Mouse (Mus musculus) cerebellum, adult 8-10 months (tissue): Measurements from ENCODE around the gene Ttc1.

Source experiments
- DNase-seq: peaks from one replicate; pipeline ENCODE4 v3.0.0; 2022

Ttc1 gene

GRCm38 (mm10) chr11:43747233-43748226, at the start of gene Ttc1:
Ttc1 (minus strand) TSS chr11:43748008.
- peak; percentile 97 for DNase-seq

GRCm38 (mm10) chr11:43795992-43796391, 48.2 kb upstream of the Ttc1 start:
- no peak for DNase-seq

- no peak for DNase-seq
Measured at GRCm38 (mm10) chr11:43790446-43790845, 42.6 kb upstream of the Ttc1 start.

GRCm38 (mm10) chr11:43783772-43784171, 36.0 kb upstream of the Ttc1 start:
- peak; percentile 51 for DNase-seq

GRCm38 (mm10) chr11:43783106-43783505, 35.3 kb upstream of the Ttc1 start:
- no peak for DNase-seq

- no peak for DNase-seq
Measured at GRCm38 (mm10) chr11:43779551-43779950, 31.7 kb upstream of the Ttc1 start.

GRCm38 (mm10) chr11:43776324-43776694, 28.5 kb upstream of the Ttc1 start:
- no peak for DNase-seq

GRCm38 (mm10) chr11:43775469-43776323, 27.9 kb upstream of the Ttc1 start:
- no peak for DNase-seq

GRCm38 (mm10) chr11:43773725-43774124, 25.9 kb upstream of the Ttc1 start:
- no peak for DNase-seq

GRCm38 (mm10) chr11:43770110-43770509, 22.3 kb upstream of the Ttc1 start:
- no peak for DNase-seq

GRCm38 (mm10) chr11:43767749-43768148, 19.9 kb upstream of the Ttc1 start:
- no peak for DNase-seq

GRCm38 (mm10) chr11:43766922-43767648, 19.3 kb upstream of the Ttc1 start:
- DNase-seq, result peak; percentile 63

- DNase-seq, result no peak
Measured at GRCm38 (mm10) chr11:43758436-43758835, 10.6 kb upstream of the Ttc1 start.

GRCm38 (mm10) chr11:43755411-43755810, 7.6 kb upstream of the Ttc1 start:
- no peak for DNase-seq

- no peak for DNase-seq
Measured at GRCm38 (mm10) chr11:43754568-43754967, 6.8 kb upstream of the Ttc1 start.

- DNase-seq, result no peak
Measured at GRCm38 (mm10) chr11:43751542-43751941, 3.7 kb upstream of the Ttc1 start.

- no peak for DNase-seq
Measured at GRCm38 (mm10) chr11:43728737-43729301, 19.0 kb downstream of the Ttc1 start.

GRCm38 (mm10) chr11:43727796-43728195, 20.0 kb downstream of the Ttc1 start:
- no peak for DNase-seq

- DNase-seq, result no peak
Measured at GRCm38 (mm10) chr11:43723411-43723810, 24.4 kb downstream of the Ttc1 start.

- peak; percentile 53 for DNase-seq
Measured at GRCm38 (mm10) chr11:43712178-43712577, 35.6 kb downstream of the Ttc1 start.

- DNase-seq, result no peak
Measured at GRCm38 (mm10) chr11:43708409-43708808, 39.4 kb downstream of the Ttc1 start.

- no peak for DNase-seq
Measured at GRCm38 (mm10) chr11:43705751-43706150, 42.1 kb downstream of the Ttc1 start.

GRCm38 (mm10) chr11:43703552-43703951, 44.3 kb downstream of the Ttc1 start:
- no peak for DNase-seq
